Mouse (Mus musculus) stomach, embryonic 14.5 days (tissue): ENCODE measurements around the gene Kbtbd2. TPM values are rescaled to one million over a fixed set of nuclear protein-coding genes. Genes with fewer than 3 reads are reported as not detected.

Experiments
- ATAC-seq: fragments of 200-750 bp; cut with Nextera tagmentation; 2 replicates; pipeline ENCODE4 v1.8.0; 2017; ENCODE audit warnings: low read depth, moderate TSS enrichment; ENCODE audit not compliant: insufficient number of reproducible peaks, insufficient read depth, low FRiP score
- H3K27ac ChIP-seq: fragments of 300-500 bp; sonication (generic); 2 replicates; pipeline ENCODE4 v1.5.1; 2014; ENCODE audit warnings: mild to moderate bottlenecking, low read length, moderate library complexity, mixed read lengths
- H3K27me3 ChIP-seq: fragments of 300-500 bp; sonication (generic); 2 replicates; pipeline ENCODE4 v1.6.1; 2014; ENCODE audit warnings: low read length, control low read depth, mixed read lengths; ENCODE audit not compliant: control insufficient read depth, insufficient read depth
- H3K36me3 ChIP-seq: fragments of 300-500 bp; sonication (generic); 2 replicates; pipeline ENCODE4 v1.6.1; 2014; ENCODE audit warnings: mild to moderate bottlenecking, control low read depth, low read length, moderate library complexity, mixed read lengths; ENCODE audit not compliant: control insufficient read depth, insufficient read depth
- H3K4me1 ChIP-seq: fragments of 300-500 bp; sonication (generic); 2 replicates; pipeline ENCODE4 v1.6.1; 2014; ENCODE audit warnings: low read length, control low read depth, mixed read lengths; ENCODE audit not compliant: control insufficient read depth, insufficient read depth
- H3K4me2 ChIP-seq: fragments of 300-500 bp; sonication (generic); replicated peaks from 2 replicates; pipeline ENCODE4 v1.6.1; 2014; ENCODE audit warnings: low read depth, low read length, control low read depth
- H3K4me3 ChIP-seq: fragments of 300-500 bp; sonication (generic); 2 replicates; pipeline ENCODE4 v1.5.1; 2014; ENCODE audit warnings: low read depth, low read length, control low read depth
- H3K9ac ChIP-seq: fragments of 300-500 bp; sonication (generic); replicated peaks from 2 replicates; pipeline ENCODE4 v1.6.1; 2014; ENCODE audit warnings: low read depth, mild to moderate bottlenecking, control low read depth, low read length, moderate library complexity, mixed read lengths
- H3K9me3 ChIP-seq: fragments of 300-500 bp; sonication (generic); 2 replicates; pipeline ENCODE4 v1.6.1; 2016; ENCODE audit warnings: low read depth, low read length, control low read depth; ENCODE audit not compliant: control insufficient read depth
- WGBS: fragments of 180-500 bp; shearing (Covaris S2); extraction: QIAGEN DNeasy Blood & Tissue Kit; methylation state at CpG from one replicate; pipeline ENCODE4 v1.1.7; 2014; 5-methylcytosine and 5-hydroxymethylcytosine counted together
- polyA plus RNA-seq: library from polyadenylated mRNA; unstranded; fragments of >200 nt; fragmentation: Nextera tagmentation; extraction: Ambion mirVana; gene quantifications from 2 replicates; pipeline ENCODE4 v1.2.1, GENCODE M21; 2014

Kbtbd2 gene
- polyA plus RNA-seq, 1 experiment from 2014 or later: 34.4 TPM

GRCm38 (mm10) chr6:56832407-56832796, 34.8 kb upstream of the Kbtbd2 start:
- Histone ChIP-seq H3K36me3 (peaks cover 8% of the 10 kb centered on the region), H3K4me1 (0 out of 2 replicates have a peak, but pooled peaks cover 6% of the 10 kb centered on the region), H3K9me3 (no peaks in the 10 kb centered on the region), H3K9ac (peak overlapping the region; percentile 69), H3K4me2 (peak overlapping the region; percentile 71), H3K27me3 (no peaks in the 10 kb centered on the region), H3K27ac (peak overlapping the region; percentile 82), H3K4me3 (peak overlapping the region; percentile 64)
- ATAC-seq: no peak
- WGBS: 3% methylated on average over 15 of the region's 15 CpGs

GRCm38 (mm10) chr6:56831697-56832406, 34.2 kb upstream of the Kbtbd2 start, which contains the start of gene Fkbp9:
Gene Fkbp9 (plus strand): TSS chr6:56832059.
- H3K4me3 ChIP-seq: peak within 1 kb of the TSS; percentile 64
- peak within 1 kb of the TSS; percentile 82 for H3K27ac ChIP-seq
- H3K4me2 ChIP-seq: peak within 1 kb of the TSS; percentile 71
- H3K9ac ChIP-seq: peak within 1 kb of the TSS; percentile 69
- 1% methylated on average over 44 of the region's 58 CpGs for WGBS
- peaks cover 8% of the 10 kb centered on the region for H3K36me3 ChIP-seq
- H3K27me3 ChIP-seq: no peaks in the 10 kb centered on the region
- ATAC-seq: peak; percentile 97
- no peaks in the 10 kb centered on the region for H3K9me3 ChIP-seq
- 0 out of 2 replicates have a peak, but pooled peaks cover 6% of the 10 kb centered on the region for H3K4me1 ChIP-seq

- Histone ChIP-seq H3K9me3 (no peaks in the 10 kb centered on the region), H3K4me3 (no peak overlapping the region), H3K4me2 (no peak overlapping the region), H3K4me1 (no peaks in the 10 kb centered on the region), H3K27me3 (no peaks in the 10 kb centered on the region), H3K36me3 (no peaks in the 10 kb centered on the region), H3K9ac (no peak overlapping the region), H3K27ac (no peak overlapping the region)
- no peak for ATAC-seq
- WGBS: 48% methylated on average over 3 of the region's 3 CpGs
These were observed 28.0 kb upstream of the Kbtbd2 start for GRCm38 (mm10) chr6:56825657-56826056.

GRCm38 (mm10) chr6:56819124-56819487, 21.5 kb upstream of the Kbtbd2 start:
- Histone ChIP-seq H3K36me3 (no peaks in the 10 kb centered on the region), H3K27me3 (no peaks in the 10 kb centered on the region), H3K9ac (no peak overlapping the region), H3K9me3 (no peaks in the 10 kb centered on the region), H3K4me1 (no peaks in the 10 kb centered on the region), H3K4me2 (no peak overlapping the region), H3K27ac (no peak overlapping the region), H3K4me3 (no peak overlapping the region)
- no peak for ATAC-seq
- 85% methylated on average over 2 of the region's 2 CpGs for WGBS

GRCm38 (mm10) chr6:56818436-56819123, 21.0 kb upstream of the Kbtbd2 start:
- Histone ChIP-seq H3K9ac (no peak overlapping the region), H3K4me1 (no peaks in the 10 kb centered on the region), H3K27ac (no peak overlapping the region), H3K36me3 (no peaks in the 10 kb centered on the region), H3K4me2 (no peak overlapping the region), H3K4me3 (no peak overlapping the region), H3K27me3 (no peaks in the 10 kb centered on the region), H3K9me3 (no peaks in the 10 kb centered on the region)
- 72% methylated on average over 5 of the region's 5 CpGs for whole genome bisulfite sequencing
- no peak for ATAC-seq

GRCm38 (mm10) chr6:56813332-56813731, 15.7 kb upstream of the Kbtbd2 start:
- no peaks in the 10 kb centered on the region for H3K4me1 ChIP-seq

GRCm38 (mm10) chr6:56808656-56809055, 11.0 kb upstream of the Kbtbd2 start:
- no peak overlapping the region for H3K4me2 ChIP-seq
- 14% methylated on average over 3 of the region's 3 CpGs for WGBS
- no peaks in the 10 kb centered on the region for H3K27me3 ChIP-seq
- H3K36me3 ChIP-seq: no peaks in the 10 kb centered on the region
- H3K4me1 ChIP-seq: no peaks in the 10 kb centered on the region
- peak; percentile 78; the same call in 1 of the 2 replicates for ATAC-seq
- no peak overlapping the region for H3K4me3 ChIP-seq
- no peak overlapping the region for H3K9ac ChIP-seq
- no peaks in the 10 kb centered on the region for H3K9me3 ChIP-seq
- no peak overlapping the region for H3K27ac ChIP-seq

More at GRCm38 (mm10) chr6:56813332-56813731, 15.7 kb upstream of the Kbtbd2 start:
- Histone ChIP-seq H3K9me3 (no peaks in the 10 kb centered on the region), H3K9ac (no peak overlapping the region), H3K27me3 (no peaks in the 10 kb centered on the region), H3K4me2 (no peak overlapping the region), H3K4me3 (no peak overlapping the region), H3K27ac (no peak overlapping the region), H3K36me3 (no peaks in the 10 kb centered on the region)
- no peak for ATAC-seq
- WGBS: 75% methylated on average over 2 of the region's 2 CpGs

- Histone ChIP-seq H3K9me3 (no peaks in the 10 kb centered on the region), H3K9ac (no peak overlapping the region), H3K4me2 (no peak overlapping the region), H3K36me3 (no peaks in the 10 kb centered on the region), H3K27me3 (no peaks in the 10 kb centered on the region), H3K4me1 (no peaks in the 10 kb centered on the region), H3K4me3 (no peak overlapping the region), H3K27ac (no peak overlapping the region)
- ATAC-seq: no peak
- 73% methylated on average over 2 of the region's 2 CpGs for WGBS
These were observed 8.6 kb upstream of the Kbtbd2 start for GRCm38 (mm10) chr6:56806195-56806594.
